Mouse (Mus musculus): ENCODE data around the gene Unc5c. TPM values are rescaled to one million over a fixed set of nuclear protein-coding genes. Genes with fewer than 3 reads are reported as not detected.

Unc5c gene
- polyA plus RNA-seq, 1 experiment = 6.0 TPM

GRCm38 (mm10) chr3:141854339-141854738 is 389.3 kb downstream of the Unc5c start:
- Histone ChIP-seq H3K4me3 (ENCODE audit: insufficient read depth, poor library complexity, severe bottlenecking) (no peak overlapping the region), H3K36me3 (ENCODE audit: control insufficient read depth, insufficient read depth) (no peaks in the 10 kb centered on the region), H3K79me2 (ENCODE audit: control insufficient read depth, insufficient read depth) (no peaks in the 10 kb centered on the region), H3K27me3 (ENCODE audit: control insufficient read depth, insufficient read depth, insufficient read length) (no peaks in the 10 kb centered on the region), H3ac (ENCODE audit: control insufficient read depth, insufficient read length, low read depth) (no peak overlapping the region), H3K79me3 (ENCODE audit: low read depth) (no peaks in the 10 kb centered on the region)
- TF ChIP-seq CEBPB (IDR thresholded peaks at IDR 0.05; ENCODE audit: low read depth) = no peak
- TF ChIP-seq USF1 (IDR thresholded peaks at IDR 0.05; ENCODE audit: low read depth) = no peak
- TF ChIP-seq MYOD1 (IDR thresholded peaks at IDR 0.05; ENCODE audit: control insufficient read depth, insufficient read length, low read depth) = no peak
- TF ChIP-seq MAX (IDR thresholded peaks at IDR 0.05) = no peak
- no peak for TF ChIP-seq CTCF (IDR thresholded peaks at IDR 0.05; ENCODE audit: control insufficient read depth, insufficient read depth, insufficient read length)
- TF ChIP-seq MYOG (IDR thresholded peaks at IDR 0.05; ENCODE audit: control insufficient read depth, extremely low read depth, insufficient read length) = no peak
- no peak for TF ChIP-seq FOSL1 (IDR thresholded peaks at IDR 0.05; ENCODE audit: insufficient read depth, low read length, poor library complexity, severe bottlenecking)

- no peak for TF ChIP-seq CEBPB (IDR thresholded peaks at IDR 0.05; ENCODE audit: low read depth)
- no peaks in the 10 kb centered on the region for H3K27me3 ChIP-seq (ENCODE audit: control insufficient read depth, insufficient read depth, insufficient read length)
- H3K36me3 ChIP-seq (ENCODE audit: control insufficient read depth, insufficient read depth) = no peaks in the 10 kb centered on the region
- H3K79me2 ChIP-seq (ENCODE audit: control insufficient read depth, insufficient read depth) = no peaks in the 10 kb centered on the region
- no peak overlapping the region for H3K4me3 ChIP-seq (ENCODE audit: insufficient read depth, poor library complexity, severe bottlenecking)
- no peaks in the 10 kb centered on the region for H3K79me3 ChIP-seq (ENCODE audit: low read depth)
- H3ac ChIP-seq (ENCODE audit: control insufficient read depth, insufficient read length, low read depth) = no peak overlapping the region
Observed at GRCm38 (mm10) chr3:141857123-141857522, 392.1 kb downstream of the Unc5c start.

GRCm38 (mm10) chr3:141862816-141863461 is 397.9 kb downstream of the Unc5c start:
- Histone ChIP-seq H3ac (ENCODE audit: control insufficient read depth, insufficient read length, low read depth) (no peak overlapping the region), H3K4me3 (ENCODE audit: insufficient read depth, poor library complexity, severe bottlenecking) (no peak overlapping the region), H3K79me2 (ENCODE audit: control insufficient read depth, insufficient read depth) (no peaks in the 10 kb centered on the region), H3K27me3 (ENCODE audit: control insufficient read depth, insufficient read depth, insufficient read length) (no peaks in the 10 kb centered on the region), H3K79me3 (ENCODE audit: low read depth) (no peaks in the 10 kb centered on the region), H3K36me3 (ENCODE audit: control insufficient read depth, insufficient read depth) (no peaks in the 10 kb centered on the region)
- TF ChIP-seq MYOD1 (IDR thresholded peaks at IDR 0.05; ENCODE audit: control insufficient read depth, insufficient read length, low read depth) = no peak
- TF ChIP-seq CTCF (IDR thresholded peaks at IDR 0.05; ENCODE audit: control insufficient read depth, insufficient read depth, insufficient read length) = peak; percentile 40

GRCm38 (mm10) chr3:141871805-141872204 is 406.8 kb downstream of the Unc5c start:
- Histone ChIP-seq H3ac (ENCODE audit: control insufficient read depth, insufficient read length, low read depth) (no peak overlapping the region), H3K4me3 (ENCODE audit: insufficient read depth, poor library complexity, severe bottlenecking) (no peak overlapping the region), H3K79me2 (ENCODE audit: control insufficient read depth, insufficient read depth) (no peaks in the 10 kb centered on the region), H3K27me3 (ENCODE audit: control insufficient read depth, insufficient read depth, insufficient read length) (no peaks in the 10 kb centered on the region), H3K36me3 (ENCODE audit: control insufficient read depth, insufficient read depth) (no peaks in the 10 kb centered on the region), H3K79me3 (ENCODE audit: low read depth) (no peaks in the 10 kb centered on the region)
- TF ChIP-seq MYOG (IDR thresholded peaks at IDR 0.05; ENCODE audit: control insufficient read depth, extremely low read depth, insufficient read length) (no peak), USF1 (IDR thresholded peaks at IDR 0.05; ENCODE audit: low read depth) (no peak)

GRCm38 (mm10) chr3:141872337-141873042 is 407.5 kb downstream of the Unc5c start:
- Histone ChIP-seq H3K4me3 (ENCODE audit: insufficient read depth, poor library complexity, severe bottlenecking) (no peak overlapping the region), H3ac (ENCODE audit: control insufficient read depth, insufficient read length, low read depth) (no peak overlapping the region), H3K36me3 (ENCODE audit: control insufficient read depth, insufficient read depth) (no peaks in the 10 kb centered on the region), H3K79me3 (ENCODE audit: low read depth) (no peaks in the 10 kb centered on the region), H3K79me2 (ENCODE audit: control insufficient read depth, insufficient read depth) (no peaks in the 10 kb centered on the region), H3K27me3 (ENCODE audit: control insufficient read depth, insufficient read depth, insufficient read length) (no peaks in the 10 kb centered on the region)
- TF ChIP-seq USF1 (IDR thresholded peaks at IDR 0.05; ENCODE audit: low read depth) = no peak

- no peak overlapping the region for H3K4me3 ChIP-seq (ENCODE audit: insufficient read depth, poor library complexity, severe bottlenecking)
- H3K79me3 ChIP-seq (ENCODE audit: low read depth) = no peaks in the 10 kb centered on the region
- H3K27me3 ChIP-seq (ENCODE audit: control insufficient read depth, insufficient read depth, insufficient read length) = no peaks in the 10 kb centered on the region
- H3ac ChIP-seq (ENCODE audit: control insufficient read depth, insufficient read length, low read depth) = no peak overlapping the region
- H3K36me3 ChIP-seq (ENCODE audit: control insufficient read depth, insufficient read depth) = no peaks in the 10 kb centered on the region
- no peaks in the 10 kb centered on the region for H3K79me2 ChIP-seq (ENCODE audit: control insufficient read depth, insufficient read depth)
- TF ChIP-seq USF1 (IDR thresholded peaks at IDR 0.05; ENCODE audit: low read depth) (no peak), MYOD1 (IDR thresholded peaks at IDR 0.05; ENCODE audit: control insufficient read depth, insufficient read length, low read depth) (no peak), CTCF (IDR thresholded peaks at IDR 0.05; ENCODE audit: control insufficient read depth, insufficient read depth, insufficient read length) (no peak)
Observed at GRCm38 (mm10) chr3:141882496-141882895, 417.5 kb downstream of the Unc5c start.

All from C2C12 (cell line).